Mouse (Mus musculus) lung, embryonic 14.5 days (tissue): Measurements from ENCODE around the gene Trip11. TPM values are rescaled to one million over a fixed set of nuclear protein-coding genes. Genes with fewer than 3 reads are reported as not detected.

Experiments
- ATAC-seq: fragments of 200-750 bp; cut with Nextera tagmentation; 2 replicates; pipeline ENCODE4 v1.8.0; 2017; ENCODE audit warnings: mild to moderate bottlenecking, moderate TSS enrichment, moderate library complexity; ENCODE audit not compliant: insufficient read depth
- DNase-seq: peaks from one replicate; pipeline ENCODE4 v3.0.0-alpha.2; 2015
- H3K27ac ChIP-seq: fragments of 300-500 bp; sonication (generic); 2 replicates; pipeline ENCODE4 v1.5.1; 2014; ENCODE audit warnings: low read depth, mild to moderate bottlenecking, moderate library complexity
- H3K27me3 ChIP-seq: fragments of 300-500 bp; sonication (generic); 2 replicates; pipeline ENCODE4 v1.6.1; 2014; ENCODE audit warnings: low read length, control low read depth; ENCODE audit not compliant: insufficient read depth
- H3K36me3 ChIP-seq: fragments of 300-500 bp; sonication (generic); 2 replicates; pipeline ENCODE4 v1.6.1; 2014; ENCODE audit warnings: control low read depth; ENCODE audit not compliant: insufficient read depth
- H3K4me1 ChIP-seq: fragments of 300-500 bp; sonication (generic); 2 replicates; pipeline ENCODE4 v1.6.1; 2014; ENCODE audit warnings: antibody characterized with exemption, control low read depth; ENCODE audit not compliant: insufficient read depth
- H3K4me2 ChIP-seq: fragments of 300-500 bp; sonication (generic); 2 replicates; pipeline ENCODE4 v1.6.1; 2014; ENCODE audit warnings: mild to moderate bottlenecking
- H3K4me3 ChIP-seq: fragments of 300-500 bp; sonication (generic); 2 replicates; pipeline ENCODE4 v1.5.1; 2014; ENCODE audit warnings: low read depth, low read length
- H3K9ac ChIP-seq: fragments of 300-500 bp; sonication (generic); 2 replicates; pipeline ENCODE4 v1.6.1; 2014
- H3K9me3 ChIP-seq: fragments of 300-500 bp; sonication (generic); 2 replicates; pipeline ENCODE4 v1.6.1; 2016; ENCODE audit warnings: low read depth, low read length, control low read depth
- CTCF ChIP-seq: IDR thresholded peaks from 2 replicates; pipeline ENCODE4 v1.5.1; 2016; ENCODE audit warnings: antibody characterized with exemption, low read depth
- WGBS: fragments of 180-500 bp; shearing (Covaris S2); extraction: QIAGEN DNeasy Blood & Tissue Kit; methylation state at CpG from one replicate; pipeline ENCODE4 v1.1.7; 2014; 5-methylcytosine and 5-hydroxymethylcytosine counted together
- polyA plus RNA-seq: library from polyadenylated mRNA; unstranded; fragments of >200 nt; fragmentation: Nextera tagmentation; extraction: Ambion mirVana; gene quantifications from 2 replicates; pipeline ENCODE4 v1.2.1, GENCODE M21; 2014

The Trip11 gene
- polyA plus RNA-seq, 1 experiment from 2014 or later, result 25.9 TPM

DNA sequence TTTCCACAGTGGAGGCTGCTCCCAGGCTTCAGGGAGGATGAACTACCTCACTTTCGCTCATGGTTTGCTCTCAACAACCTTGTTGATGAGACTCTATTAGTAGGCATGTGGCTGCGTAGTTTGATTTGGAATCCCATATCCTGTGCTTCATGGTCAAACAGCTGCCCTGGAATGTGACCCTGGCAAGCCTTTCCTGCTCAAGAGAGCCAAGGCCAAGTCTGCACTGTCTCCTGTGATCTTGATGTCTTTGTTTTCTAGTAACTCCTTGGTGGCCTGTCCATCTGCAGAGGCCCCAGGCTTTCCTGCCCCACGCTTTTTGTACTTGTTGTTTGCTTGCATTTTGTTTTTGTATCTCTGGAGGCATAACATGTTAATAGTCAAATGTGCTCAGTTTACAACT, 118.6 kb downstream of the Trip11 start:
- no peak for ATAC-seq
- H3K4me3 ChIP-seq, result no peak overlapping the region
- H3K27ac ChIP-seq, result no peak overlapping the region
- 75% methylated on average over 3 of the region's 3 CpGs for whole genome bisulfite sequencing
- no peak for DNase-seq
- H3K9ac ChIP-seq, result no peak overlapping the region
- H3K27me3 ChIP-seq, result no peaks in the 10 kb centered on the region
- TF ChIP-seq CTCF, result no peak
- H3K36me3 ChIP-seq, result no peaks in the 10 kb centered on the region
- H3K4me2 ChIP-seq, result no peak overlapping the region
- no peaks in the 10 kb centered on the region for H3K9me3 ChIP-seq
- no peaks in the 10 kb centered on the region for H3K4me1 ChIP-seq

DNA sequence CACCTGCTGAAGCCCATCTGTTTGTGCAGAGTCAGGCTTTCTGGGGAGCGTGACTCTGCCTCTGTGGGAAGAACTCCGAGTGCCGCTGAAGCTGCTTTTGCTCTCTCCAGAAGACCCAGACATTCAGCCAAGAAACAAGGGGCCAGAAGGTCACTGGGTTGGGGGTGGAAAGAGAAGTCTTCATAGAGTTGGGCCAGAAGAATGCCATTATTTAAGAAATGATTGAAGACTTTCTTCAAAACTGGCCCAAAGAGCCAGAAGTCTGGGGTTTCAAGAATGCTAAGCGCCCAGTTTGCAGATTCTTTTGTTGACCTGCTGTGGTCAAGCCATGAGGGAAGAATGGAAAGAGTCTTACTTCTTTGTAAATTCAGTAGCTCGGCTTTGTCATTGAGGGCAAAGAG, 119.8 kb downstream of the Trip11 start:
- no peak for DNase-seq
- H3K4me3 ChIP-seq, result no peak overlapping the region
- H3K27me3 ChIP-seq, result no peaks in the 10 kb centered on the region

GRCm38 (mm10) chr12:101792684-101793083, 120.4 kb downstream of the Trip11 start:
- H3K9ac ChIP-seq, result no peak overlapping the region
- TF ChIP-seq CTCF, result no peak
- no peaks in the 10 kb centered on the region for H3K9me3 ChIP-seq
- H3K27ac ChIP-seq, result no peak overlapping the region
- ATAC-seq, result no peak
- no peak overlapping the region for H3K4me3 ChIP-seq
- H3K4me2 ChIP-seq, result no peak overlapping the region
- no peaks in the 10 kb centered on the region for H3K4me1 ChIP-seq
- no peaks in the 10 kb centered on the region for H3K27me3 ChIP-seq
- no peaks in the 10 kb centered on the region for H3K36me3 ChIP-seq
- DNase-seq, result no peak
- 88% methylated on average over 4 of the region's 4 CpGs for whole genome bisulfite sequencing

More for the DNA sequence above, 119.8 kb downstream of the Trip11 start:
- no peak for ATAC-seq
- 79% methylated on average over 5 of the region's 5 CpGs for WGBS
- H3K27ac ChIP-seq, result no peak overlapping the region
- H3K9ac ChIP-seq, result no peak overlapping the region
- H3K4me1 ChIP-seq, result no peaks in the 10 kb centered on the region
- H3K9me3 ChIP-seq, result no peaks in the 10 kb centered on the region
- no peaks in the 10 kb centered on the region for H3K36me3 ChIP-seq
- no peak for TF ChIP-seq CTCF
- no peak overlapping the region for H3K4me2 ChIP-seq

GRCm38 (mm10) chr12:101789767-101790166, 123.3 kb downstream of the Trip11 start:
- no peaks in the 10 kb centered on the region for H3K9me3 ChIP-seq
- no peaks in the 10 kb centered on the region for H3K4me1 ChIP-seq
- H3K9ac ChIP-seq, result no peak overlapping the region
- no peak overlapping the region for H3K4me2 ChIP-seq
- no peaks in the 10 kb centered on the region for H3K36me3 ChIP-seq
- H3K4me3 ChIP-seq, result no peak overlapping the region
- WGBS, result 87% methylated on average over 3 of the region's 3 CpGs
- ATAC-seq (no peak), DNase-seq (no peak)
- TF ChIP-seq CTCF, result no peak
- no peak overlapping the region for H3K27ac ChIP-seq
- no peaks in the 10 kb centered on the region for H3K27me3 ChIP-seq

DNA sequence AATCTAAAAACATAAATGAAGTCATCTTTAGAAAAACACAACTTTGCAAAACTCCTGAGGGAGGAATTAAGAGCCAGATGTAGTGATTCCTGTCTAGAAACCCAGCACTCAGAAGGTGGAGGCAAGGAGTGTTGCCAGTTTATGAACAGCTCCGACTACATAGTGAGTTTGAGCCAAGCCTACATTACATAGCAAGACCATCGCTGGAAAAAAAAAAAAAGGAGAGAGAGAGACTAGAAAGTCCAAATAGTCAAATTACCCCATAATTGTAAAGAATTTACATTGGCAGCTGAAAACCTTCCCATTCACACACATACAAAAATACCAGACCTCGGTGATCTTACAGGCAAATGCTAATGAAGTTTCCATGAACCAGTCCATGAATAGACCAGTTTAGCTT, 123.8 kb downstream of the Trip11 start:
- 61% methylated on average over 3 of the region's 3 CpGs for WGBS

More for the DNA sequence above, 123.8 kb downstream of the Trip11 start:
- no peak for TF ChIP-seq CTCF
- H3K9ac ChIP-seq, result no peak overlapping the region
- H3K4me2 ChIP-seq, result no peak overlapping the region
- no peaks in the 10 kb centered on the region for H3K9me3 ChIP-seq
- ATAC-seq, result no peak
- no peaks in the 10 kb centered on the region for H3K36me3 ChIP-seq
- DNase-seq, result no peak
- H3K27ac ChIP-seq, result no peak overlapping the region
- H3K4me1 ChIP-seq, result no peaks in the 10 kb centered on the region
- no peak overlapping the region for H3K4me3 ChIP-seq
- no peaks in the 10 kb centered on the region for H3K27me3 ChIP-seq

Other genes starting within 250 kb of the Trip11 start
- 2.4 and 3.6 TPM in 2 replicates for gene Tc2n, start 194.7 kb downstream of the Trip11 start, polyA plus RNA-seq
- gene Fbln5, start 94.2 kb downstream of the Trip11 start, polyA plus RNA-seq, result 66.9 and 77.1 TPM in 2 replicates
- gene Atxn3, start 45.0 kb upstream of the Trip11 start, polyA plus RNA-seq, result 14.5 and 15.9 TPM in 2 replicates
- 34.9 and 35.8 TPM in 2 replicates for gene Cpsf2, start 62.7 kb upstream of the Trip11 start, polyA plus RNA-seq
- 0.89 and 1.1 TPM in 2 replicates for gene Slc24a4, start 215.5 kb upstream of the Trip11 start, polyA plus RNA-seq